Mouse (Mus musculus) cerebellum, adult 9-10 months (tissue): ENCODE results near the gene Fignl2.
"Not testable (repeated sequence)": the region's sequence is repeated elsewhere in the genome, so short reads cannot be mapped to it uniquely, and the experiment has no call there.

Source experiments
- DNase-seq: peaks from one replicate; pipeline ENCODE4 v3.0.0; 2022

Fignl2 gene

GRCm38 (mm10) chr15:101077813-101078730 lies at the start of gene Fignl2:
TSS of gene Fignl2 (minus strand) at chr15:101078567.
- DNase-seq, result no peak

DNA sequence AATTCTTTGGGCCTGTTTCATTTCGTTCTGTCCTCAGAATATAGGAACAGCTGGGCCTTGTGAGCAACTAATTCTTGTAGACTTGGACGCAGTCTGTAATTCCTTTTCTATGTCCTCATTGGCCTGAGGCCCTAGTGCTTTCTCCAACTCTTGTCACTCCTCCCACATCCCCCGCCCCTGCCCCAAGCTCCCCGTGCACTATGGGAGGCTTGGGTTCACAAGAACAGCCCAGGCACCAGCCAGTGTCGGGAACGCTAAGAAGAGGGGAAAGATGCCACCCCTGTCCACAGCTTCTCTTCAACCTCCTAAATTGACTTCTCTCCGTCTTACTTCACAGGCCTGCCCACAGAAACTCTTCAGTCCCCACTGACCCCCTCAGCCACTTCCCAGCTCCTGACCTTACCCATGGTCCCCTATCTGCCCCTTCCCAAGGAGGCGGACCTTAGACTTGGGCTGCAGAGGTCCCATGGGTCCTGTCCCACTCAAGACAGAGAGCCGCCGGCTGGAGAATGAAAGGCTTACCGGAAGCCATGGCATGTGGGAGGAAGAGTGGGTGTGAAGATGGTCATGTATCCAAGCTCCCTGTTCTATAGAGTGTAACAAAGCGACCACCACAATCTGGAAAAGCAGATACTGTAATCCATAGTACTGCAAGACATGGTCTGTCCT lies 48.6 kb upstream of the Fignl2 start:
- DNase-seq, result no peak

- no peak for DNase-seq
These were observed 47.2 kb upstream of the Fignl2 start for GRCm38 (mm10) chr15:101125561-101125960.

GRCm38 (mm10) chr15:101123202-101123601 lies 44.8 kb upstream of the Fignl2 start:
- no peak for DNase-seq

- no peak for DNase-seq
These were observed 43.9 kb upstream of the Fignl2 start for GRCm38 (mm10) chr15:101122290-101122589.

GRCm38 (mm10) chr15:101121411-101122289 lies 43.3 kb upstream of the Fignl2 start:
- no peak for DNase-seq

DNA sequence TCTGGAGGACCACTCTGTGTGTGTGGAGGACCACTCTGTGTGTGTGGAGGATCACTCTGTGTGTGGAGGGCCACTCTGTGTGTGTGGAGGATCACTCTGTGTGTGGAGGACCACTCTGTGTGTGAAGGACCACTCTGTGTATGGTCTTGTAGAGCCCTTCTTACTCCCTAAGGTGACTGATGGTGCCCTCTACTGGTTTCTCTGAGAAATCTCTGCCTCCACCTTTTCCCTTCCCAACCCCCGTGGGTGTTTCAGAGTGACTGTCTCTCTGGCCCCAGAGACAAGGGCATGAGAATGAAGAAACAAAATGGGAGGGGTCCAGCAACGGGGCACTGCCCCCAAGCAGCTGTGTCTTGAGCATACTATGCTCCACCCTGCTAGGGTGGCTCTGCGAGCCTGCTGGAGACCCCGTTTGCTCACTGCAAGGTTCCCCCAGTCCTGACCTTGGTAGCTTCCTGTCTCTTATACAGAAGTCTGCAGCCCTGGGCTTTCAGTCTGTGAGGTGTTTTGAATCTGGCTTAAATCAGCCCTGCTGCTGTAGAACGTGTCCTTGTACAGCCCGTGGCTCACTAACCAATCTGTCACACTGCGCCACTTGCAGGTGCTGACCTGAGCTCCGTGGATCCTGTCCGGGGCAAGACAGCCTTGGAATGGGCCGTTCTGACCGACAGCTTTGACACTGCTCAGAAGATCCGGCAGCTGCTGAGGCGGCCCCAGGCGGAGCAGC lies 40.2 kb upstream of the Fignl2 start:
- no peak for DNase-seq

DNA sequence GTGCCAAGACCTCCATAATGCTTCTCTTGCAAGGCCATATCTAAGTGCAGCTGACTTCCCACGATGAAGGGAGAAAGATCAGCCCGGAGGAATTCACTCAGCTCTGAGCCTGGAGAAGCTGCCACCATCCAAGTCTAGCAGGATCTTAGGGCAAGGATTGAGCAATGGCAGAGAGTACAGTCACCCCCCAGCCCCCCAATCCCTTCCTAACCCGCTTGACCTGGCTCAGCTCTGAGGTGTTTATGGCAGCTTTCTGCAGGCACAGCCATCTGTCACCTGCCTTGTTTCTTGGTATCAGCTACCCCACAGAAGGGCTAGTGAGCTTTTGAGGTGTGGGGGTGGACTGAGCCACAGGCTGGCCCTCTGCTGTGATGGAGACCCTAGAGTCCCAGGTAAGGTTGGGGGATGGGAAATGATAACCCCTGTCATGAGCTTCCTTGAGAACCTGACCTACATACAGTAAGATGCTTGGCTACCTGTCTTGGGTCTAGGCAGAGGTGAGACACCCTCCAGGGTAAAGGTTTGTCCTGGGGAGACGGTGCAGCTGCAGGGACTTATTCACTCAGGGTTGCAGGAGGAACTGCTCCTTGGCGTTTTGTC lies 37.2 kb upstream of the Fignl2 start, which contains the start of gene Ankrd33:
Ankrd33 (plus strand) TSS at position 245 of the 600 bp plus-strand sequence.
- no peak for DNase-seq

DNA sequence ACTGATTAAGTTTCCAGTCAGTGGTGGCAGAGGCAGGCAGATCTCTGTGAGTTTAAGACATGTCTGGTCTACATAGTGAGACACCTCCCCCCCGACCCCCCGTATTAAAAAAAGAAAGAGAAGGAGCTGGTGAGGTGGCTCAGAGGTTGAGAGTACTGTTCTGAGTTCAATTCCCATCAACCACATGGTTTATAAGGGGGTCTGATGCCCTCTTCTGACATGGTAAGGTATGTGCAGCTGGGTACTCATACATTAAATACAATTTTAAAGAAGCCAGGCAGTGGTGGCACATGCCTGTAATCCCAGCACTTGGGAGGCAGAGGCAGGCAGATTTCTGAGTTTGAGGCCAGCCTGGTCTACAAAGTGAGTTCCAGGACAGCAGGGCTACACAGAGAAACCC lies 35.4 kb upstream of the Fignl2 start:
- DNase-seq, result not testable (repeated sequence)

- DNase-seq, result no peak
These were observed 34.8 kb upstream of the Fignl2 start for GRCm38 (mm10) chr15:101113176-101113575.

DNA sequence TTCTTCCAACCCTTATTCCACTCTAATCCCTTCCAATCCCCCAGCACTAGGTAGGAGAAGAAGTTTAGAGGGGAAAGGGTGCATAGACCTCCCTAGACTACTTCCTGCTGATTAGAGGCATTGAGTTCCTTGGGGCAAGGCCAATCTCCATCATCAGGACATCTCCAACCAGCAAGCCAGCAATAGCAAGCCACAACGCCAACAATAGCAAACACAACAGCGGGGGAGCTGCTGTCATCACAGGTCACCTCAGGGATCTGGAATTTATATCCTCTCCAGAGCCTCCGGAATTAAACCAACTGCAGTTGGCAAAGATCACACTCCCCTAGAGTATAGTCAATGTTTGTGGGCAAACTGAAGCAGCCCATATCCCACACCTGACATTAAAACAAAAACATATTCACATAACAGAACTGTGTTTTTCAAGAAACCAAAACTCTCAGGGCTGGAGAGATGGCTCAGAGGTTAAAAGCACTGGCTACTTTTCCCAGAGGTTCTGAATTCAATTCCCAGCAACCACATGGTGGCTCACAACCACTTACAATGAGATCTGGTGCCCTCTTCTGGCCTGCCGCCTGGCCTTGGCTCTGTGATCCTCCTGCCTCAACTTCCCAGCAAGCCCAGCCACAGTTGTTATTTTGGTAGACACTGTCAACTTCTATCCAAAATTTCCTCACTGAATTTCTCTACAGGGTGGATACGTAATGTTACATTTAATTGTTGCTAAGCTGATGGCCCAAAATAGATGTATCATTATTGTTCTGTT lies 29.7 kb upstream of the Fignl2 start:
- DNase-seq, result no peak

GRCm38 (mm10) chr15:101106011-101106410 lies 27.6 kb upstream of the Fignl2 start:
- no peak for DNase-seq

DNA sequence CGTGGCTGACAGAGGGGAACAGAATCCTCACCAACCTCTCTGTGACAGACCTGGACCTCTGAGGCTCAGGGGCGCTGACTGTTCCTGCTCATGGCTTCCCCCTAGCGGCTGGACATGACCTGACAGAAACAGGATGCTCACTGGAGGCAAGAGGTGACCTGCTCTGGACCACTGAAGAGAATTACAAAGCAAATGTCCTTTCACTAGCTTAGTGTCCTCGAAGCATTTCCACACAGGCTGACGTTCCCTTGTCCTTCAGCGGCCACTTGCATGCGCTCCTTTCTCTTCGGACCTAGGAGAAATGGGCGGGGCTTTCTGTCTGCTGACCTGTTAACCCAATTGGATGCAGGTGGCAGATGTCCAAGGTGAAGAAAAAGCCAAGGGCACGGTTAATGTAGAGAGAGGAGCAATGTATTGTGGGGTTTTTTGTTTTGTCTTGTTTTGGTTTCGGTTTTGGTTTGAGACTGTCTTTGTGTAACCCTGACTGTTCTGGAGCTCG lies 27.2 kb upstream of the Fignl2 start:
- DNase-seq, result peak; percentile 68

GRCm38 (mm10) chr15:101103605-101104304 lies 25.4 kb upstream of the Fignl2 start:
- DNase-seq, result no peak

DNA sequence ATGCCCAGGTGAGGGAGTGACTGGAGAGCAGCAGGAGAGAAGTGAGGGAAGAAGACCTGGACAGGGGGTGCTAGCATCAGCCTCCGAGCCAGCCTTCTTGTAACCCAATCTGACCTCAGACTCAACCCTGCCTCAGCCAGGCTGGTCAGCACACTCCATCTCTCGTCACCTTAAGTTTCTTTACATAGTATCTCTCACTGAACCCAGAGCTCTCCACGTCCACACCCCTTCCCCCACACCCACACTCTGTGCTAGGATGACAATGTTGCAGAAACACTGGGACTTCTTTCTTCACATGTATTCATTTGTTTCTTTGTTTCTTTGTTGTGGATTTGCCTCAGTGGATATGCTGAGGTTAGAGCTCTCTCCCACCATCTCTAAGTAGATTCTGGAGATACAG lies 22.6 kb upstream of the Fignl2 start:
- DNase-seq, result no peak

DNA sequence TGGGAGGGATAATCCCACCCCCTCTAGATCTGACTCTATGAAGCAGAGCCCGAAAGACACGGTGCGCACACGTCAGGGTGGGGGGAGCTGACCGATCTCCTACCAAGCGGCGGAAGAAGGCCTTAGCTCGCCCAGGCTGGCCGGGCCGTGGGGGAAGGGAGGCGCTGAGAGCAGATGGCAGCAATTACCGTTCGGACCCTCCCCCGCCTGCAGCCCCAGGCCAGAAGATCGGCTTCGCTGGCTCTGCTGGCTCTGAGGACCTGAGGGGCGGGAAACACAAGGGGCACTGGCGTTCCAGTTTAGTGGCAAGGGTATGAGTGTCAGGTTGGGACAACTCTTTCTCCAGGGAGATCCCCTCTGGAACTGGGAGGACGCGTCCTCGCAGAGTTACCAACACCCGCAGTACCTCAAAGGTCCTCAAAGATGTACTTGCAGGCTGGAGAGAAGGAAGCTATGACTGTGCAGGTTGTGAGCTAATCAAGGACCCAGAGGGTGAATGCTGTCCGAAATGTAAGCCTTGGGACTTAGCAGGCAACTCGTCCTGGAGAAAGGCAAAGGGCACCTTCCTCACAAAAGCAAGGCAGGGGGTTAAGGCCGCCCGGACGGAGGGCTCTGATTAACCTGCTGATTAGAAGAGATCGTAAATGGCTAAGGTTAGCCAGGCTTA lies 19.8 kb upstream of the Fignl2 start:
- DNase-seq, result no peak

- DNase-seq, result no peak
These were observed 17.0 kb upstream of the Fignl2 start for GRCm38 (mm10) chr15:101095392-101095791.

- DNase-seq, result no peak
These were observed 16.6 kb upstream of the Fignl2 start for GRCm38 (mm10) chr15:101094979-101095378.

GRCm38 (mm10) chr15:101093988-101094387 lies 15.6 kb upstream of the Fignl2 start:
- DNase-seq, result no peak
